Mouse (Mus musculus): Measurements from ENCODE around the gene Ldlrad3.

- TF ChIP-seq POLR2A (IDR thresholded peaks at IDR 0.05; ENCODE audit: low read depth, low read length) = no peak
- no peak for TF ChIP-seq CTCF (IDR thresholded peaks at IDR 0.05; ENCODE audit: extremely low read depth, insufficient read length, insufficient replicate concordance, low read depth, low read length)
Observed at GRCm38 (mm10) chr2:102106728-102107127, 79.5 kb downstream of the Ldlrad3 start.
